Mouse (Mus musculus) MEL (cell line): ENCODE results near the gene N4bp3. TPM values are rescaled to one million over a fixed set of nuclear protein-coding genes. Genes with fewer than 3 reads are reported as not detected.
"Not testable (repeated sequence)": the region's sequence is repeated elsewhere in the genome, so short reads cannot be mapped to it uniquely, and the experiment has no call there.

Experiments used
- DNase-seq: peaks from one replicate; pipeline ENCODE4 v3.0.0; 2011; ENCODE audit warnings: low read depth, low spot score
- H3K27ac ChIP-seq: 2 replicates; pipeline ENCODE4 v1.5.1; 2012; ENCODE audit warnings: low read depth, mild to moderate bottlenecking, control low read depth, low read length, moderate library complexity; ENCODE audit not compliant: control insufficient read depth
- H3K27me3 ChIP-seq, 2 experiments: fragments of 150-350 bp in 1 of 2; sonication (generic) in 1 of 2; 2 replicates each; pipeline ENCODE4 v1.6.1; 2012; ENCODE audit warnings: low read length in 2 of 2, mild to moderate bottlenecking in 2 of 2, improper control_type of control experiment in 1 of 2, moderate library complexity in 1 of 2; ENCODE audit not compliant: insufficient read depth in 2 of 2, control insufficient read depth in 1 of 2
- H3K36me3 ChIP-seq, 2 experiments: 2 replicates each; pipeline ENCODE4 v1.6.1; 2012 to 2014; ENCODE audit warnings: low read length in 2 of 2, improper control_type of control experiment in 1 of 2, inconsistent platforms in 1 of 2, mild to moderate bottlenecking in 1 of 2; ENCODE audit not compliant: insufficient read depth in 2 of 2, control insufficient read depth in 1 of 2
- H3K4me1 ChIP-seq, 2 experiments: fragments of 150-350 bp in 1 of 2; sonication (generic) in 1 of 2; 2 replicates each; pipeline ENCODE4 v1.6.1; 2012; ENCODE audit warnings: low read length in 2 of 2, improper control_type of control experiment in 1 of 2, mild to moderate bottlenecking in 1 of 2; ENCODE audit not compliant: insufficient read depth in 2 of 2, control insufficient read depth in 1 of 2
- H3K4me3 ChIP-seq, 2 experiments: fragments of 150-350 bp in 1 of 2; sonication (generic) in 1 of 2; 2 replicates each; pipeline ENCODE4 v1.5.1; 2012; ENCODE audit warnings: low read depth in 2 of 2, low read length in 2 of 2, mild to moderate bottlenecking in 2 of 2, moderate library complexity in 2 of 2, control low read depth in 1 of 2, improper control_type of control experiment in 1 of 2; ENCODE audit not compliant: control insufficient read depth in 1 of 2, insufficient read depth in 1 of 2
- H3K79me2 ChIP-seq: 2 replicates; pipeline ENCODE4 v1.6.1; 2012; ENCODE audit warnings: mild to moderate bottlenecking, low read length, moderate library complexity; ENCODE audit not compliant: control insufficient read depth, poor library complexity, insufficient read depth
- H3K9ac ChIP-seq: 2 replicates; pipeline ENCODE4 v1.6.1; 2012; ENCODE audit warnings: low read depth, mild to moderate bottlenecking, control low read depth, low read length, moderate library complexity; ENCODE audit not compliant: control insufficient read depth, poor library complexity, severe bottlenecking
- H3K9me3 ChIP-seq: fragments of 150-350 bp; sonication (generic); replicated peaks from 2 replicates; pipeline ENCODE4 v1.6.1; 2012; ENCODE audit warnings: mild to moderate bottlenecking, low read length, improper control_type of control experiment, moderate library complexity; ENCODE audit not compliant: insufficient read depth
- BHLHE40 ChIP-seq: IDR thresholded peaks from 2 replicates; pipeline ENCODE4 v1.6.1; 2012; ENCODE audit warnings: low read depth, mild to moderate bottlenecking, inconsistent platforms, low read length, improper control_type of control experiment, borderline replicate concordance
- CHD1 ChIP-seq: IDR thresholded peaks from 2 replicates; pipeline ENCODE4 v1.6.1; 2012; ENCODE audit warnings: low read depth, mild to moderate bottlenecking, inconsistent platforms, low read length, improper control_type of control experiment
- CTCF ChIP-seq, 3 experiments: IDR thresholded peaks in 2 of 3; conservative IDR thresholded peaks in 1 of 3; 2 replicates each; pipeline ENCODE4 v1.5.1; 2011 to 2012; ENCODE audit warnings: low read length in 3 of 3, low read depth in 2 of 3, mild to moderate bottlenecking in 2 of 3, improper control_type of control experiment in 1 of 3, inconsistent platforms in 1 of 3, mixed read lengths in 1 of 3, moderate library complexity in 1 of 3; ENCODE audit not compliant: control insufficient read depth in 1 of 3, insufficient read depth in 1 of 3, poor library complexity in 1 of 3, severe bottlenecking in 1 of 3
- E2F4 ChIP-seq: IDR thresholded peaks from 2 replicates; pipeline ENCODE4 v1.6.1; 2011; ENCODE audit warnings: low read depth, low read length, improper control_type of control experiment, borderline replicate concordance
- EP300 ChIP-seq, 2 experiments: IDR thresholded peaks; 2 replicates each; pipeline ENCODE4 v1.6.1; 2011; ENCODE audit warnings: improper control_type of control experiment in 2 of 2, low read length in 2 of 2, low read depth in 1 of 2, mild to moderate bottlenecking in 1 of 2
- ETS1 ChIP-seq: IDR thresholded peaks from 2 replicates; pipeline ENCODE4 v1.6.1; 2012; ENCODE audit warnings: low read depth, mild to moderate bottlenecking, inconsistent platforms, low read length, improper control_type of control experiment, moderate library complexity
- HCFC1 ChIP-seq: IDR thresholded peaks from 2 replicates; pipeline ENCODE4 v1.6.1; 2012; ENCODE audit warnings: low read depth, mild to moderate bottlenecking, inconsistent platforms, low read length, improper control_type of control experiment, moderate library complexity
- KAT2A ChIP-seq: conservative IDR thresholded peaks from 2 replicates; pipeline ENCODE4 v1.6.1; 2012; ENCODE audit warnings: low read depth, low read length, improper control_type of control experiment, inconsistent platforms
- MAX ChIP-seq: IDR thresholded peaks from 2 replicates; pipeline ENCODE4 v1.6.1; 2011; ENCODE audit warnings: low read length, improper control_type of control experiment
- MYB ChIP-seq: IDR thresholded peaks from 2 replicates; pipeline ENCODE4 v1.6.1; 2011; ENCODE audit warnings: mild to moderate bottlenecking, low read depth, low read length, improper control_type of control experiment
- MYC ChIP-seq: IDR thresholded peaks from 2 replicates; pipeline ENCODE4 v1.6.1; 2011; ENCODE audit warnings: low read depth, mild to moderate bottlenecking, low read length, improper control_type of control experiment, moderate library complexity
- NRF1 ChIP-seq: IDR thresholded peaks from 2 replicates; pipeline ENCODE4 v1.6.1; 2014; ENCODE audit warnings: low read depth, mild to moderate bottlenecking, inconsistent platforms, low read length, improper control_type of control experiment, moderate library complexity; ENCODE audit not compliant: poor library complexity, insufficient read depth, severe bottlenecking
- POLR2A ChIP-seq, 2 experiments: IDR thresholded peaks; 2 replicates each; pipeline ENCODE4 v1.6.1; 2011 to 2012; ENCODE audit warnings: low read length in 2 of 2, mild to moderate bottlenecking in 2 of 2, control low read depth in 1 of 2, improper control_type of control experiment in 1 of 2, low read depth in 1 of 2, moderate library complexity in 1 of 2; ENCODE audit not compliant: control insufficient read depth in 1 of 2, insufficient read depth in 1 of 2, poor library complexity in 1 of 2
- POLR2AphosphoS5 ChIP-seq: IDR thresholded peaks from 2 replicates; pipeline ENCODE4 v1.6.1; 2012; ENCODE audit warnings: low read depth, borderline replicate concordance, mild to moderate bottlenecking, inconsistent platforms, low read length, moderate library complexity, mixed read lengths
- RAD21 ChIP-seq: IDR thresholded peaks from 2 replicates; pipeline ENCODE4 v1.6.1; 2011; ENCODE audit warnings: mild to moderate bottlenecking, low read depth, low read length, improper control_type of control experiment
- TBP ChIP-seq: IDR thresholded peaks from 2 replicates; pipeline ENCODE4 v1.8.0; 2011; ENCODE audit warnings: low read depth, low read length, improper control_type of control experiment
- TCF12 ChIP-seq: IDR thresholded peaks from 2 replicates; pipeline ENCODE4 v1.6.1; 2014; ENCODE audit warnings: low read depth, mild to moderate bottlenecking, inconsistent platforms, low read length, improper control_type of control experiment, moderate library complexity
- USF1 ChIP-seq: IDR thresholded peaks from 2 replicates; pipeline ENCODE4 v1.6.1; 2014; ENCODE audit warnings: low read depth, mild to moderate bottlenecking, inconsistent platforms, low read length, improper control_type of control experiment, moderate library complexity
- ZMIZ1 ChIP-seq: IDR thresholded peaks from 2 replicates; pipeline ENCODE4 v1.6.1; 2012; ENCODE audit warnings: low read depth, mild to moderate bottlenecking, inconsistent platforms, low read length, improper control_type of control experiment, moderate library complexity
- polyA plus RNA-seq, 2 experiments: library from polyadenylated mRNA; stranded (reverse) in 1 of 2; unstranded in 1 of 2; fragments of >175 nt in 1 of 2; fragments of >200 nt in 1 of 2; gene quantifications; 2 replicates each; pipeline versions ENCODE4 v1.2.1 to v1.2.4; 2012; ENCODE audit warnings: low replicate concordance in 2 of 2, low read depth in 1 of 2; ENCODE audit not compliant: insufficient read length in 2 of 2, insufficient read depth in 1 of 2, missing spikeins in 1 of 2
- total RNA-seq: library from RNA; depleted of rRNA; stranded (reverse); fragments of 300-350 nt; gene quantifications from 2 replicates; pipeline ENCODE4 v1.2.3, GENCODE M21; 2012

The N4bp3 gene
- total and polyA plus RNA-seq, 3 experiments, result 6.9 to 11.5 TPM; not detected in 1

DNA sequence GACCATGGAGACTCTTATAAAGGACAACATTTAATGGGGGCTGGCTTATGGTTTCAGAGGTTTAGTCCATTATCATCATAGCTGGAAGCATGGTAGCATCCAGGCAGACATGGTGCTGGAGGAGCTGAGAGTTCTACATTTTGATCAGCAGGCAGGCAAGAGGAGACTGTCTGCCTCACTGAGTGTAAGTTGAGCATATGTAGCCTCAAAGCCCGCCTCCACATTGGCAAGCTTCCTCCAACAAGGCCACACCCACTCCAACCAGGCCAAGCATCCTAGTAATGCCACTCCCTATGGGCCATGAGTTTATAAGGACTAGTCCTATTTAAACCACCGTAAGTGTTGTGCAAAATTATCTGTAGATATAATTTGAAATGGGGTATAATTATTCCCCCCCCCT is 20.7 kb upstream of the N4bp3 start:
- H3K27ac ChIP-seq, result no peak overlapping the region
- H3K36me3 ChIP-seq, result peaks cover 0 to 6% of the 10 kb centered on the region in 2 experiments; a peak in 2 of 4 replicates
- no peaks in the 10 kb centered on the region for H3K9me3 ChIP-seq
- H3K4me1 ChIP-seq, result peaks cover 3 to 9% of the 10 kb centered on the region in 2 experiments; a peak in 3 of 4 replicates
- no peaks in the 10 kb centered on the region for H3K27me3 ChIP-seq
- peak; percentile 91 for DNase-seq
- no peak overlapping the region for H3K9ac ChIP-seq
- H3K79me2 ChIP-seq, result no peaks in the 10 kb centered on the region
- no peak overlapping the region for H3K4me3 ChIP-seq
- TF ChIP-seq BHLHE40 (no peak), CTCF (IDR thresholded peaks at IDR 0.05 in 2 of 3, conservative IDR thresholded peaks at IDR 0.05 in 1 of 3; ENCODE audit: control insufficient read depth in 1 of 3, insufficient read depth in 1 of 3, low read depth in 2 of 3, low read length in 3 of 3, poor library complexity in 1 of 3, severe bottlenecking in 1 of 3) (no peak), TBP (peak; percentile 61; the same call in 1 of the 2 replicates), EP300 (IDR thresholded peaks at IDR 0.05; ENCODE audit: low read depth in 1 of 2, low read length in 2 of 2) (0 out of 4 replicates have a peak, but pooled peaks of 1 of the 2 experiments have one; percentile 10), POLR2A (IDR thresholded peaks at IDR 0.05; ENCODE audit: control insufficient read depth in 1 of 2, insufficient read depth in 1 of 2, low read depth in 1 of 2, low read length in 2 of 2, poor library complexity in 1 of 2) (no peak; a peak in 1 of 4 replicates), MYC (no peak)

DNA sequence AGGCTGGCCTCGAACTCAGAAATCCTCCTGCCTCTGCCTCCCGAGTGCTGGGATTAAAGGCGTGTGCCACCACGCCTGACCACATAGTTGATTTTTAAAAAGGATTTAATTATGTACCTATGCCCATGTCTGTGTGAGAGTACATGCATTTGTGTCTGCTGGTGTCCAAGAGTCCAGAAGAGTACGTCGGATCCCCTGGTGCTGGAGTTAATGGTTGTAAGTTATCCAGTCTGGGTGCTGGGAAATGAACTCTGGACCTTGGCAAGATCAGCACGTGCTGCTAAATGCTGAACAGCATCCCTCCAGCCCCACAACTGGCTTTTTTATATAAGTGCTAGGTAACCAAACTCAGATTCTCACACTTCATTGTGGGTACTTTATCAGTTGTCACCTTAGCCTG is 20.2 kb upstream of the N4bp3 start:
- Histone ChIP-seq H3K4me1 (peaks cover 3 to 9% of the 10 kb centered on the region in 2 experiments; a peak in 3 of 4 replicates), H3K9ac (no peak overlapping the region), H3K79me2 (no peaks in the 10 kb centered on the region), H3K9me3 (no peaks in the 10 kb centered on the region), H3K27me3 (no peaks in the 10 kb centered on the region), H3K27ac (no peak overlapping the region), H3K36me3 (peaks cover 0 to 6% of the 10 kb centered on the region in 2 experiments; a peak in 2 of 4 replicates), H3K4me3 (no peak overlapping the region)
- TF ChIP-seq HCFC1 (no peak), BHLHE40 (no peak), ZMIZ1 (no peak), NRF1 (no peak), USF1 (no peak), CTCF (IDR thresholded peaks at IDR 0.05 in 2 of 3, conservative IDR thresholded peaks at IDR 0.05 in 1 of 3; ENCODE audit: control insufficient read depth in 1 of 3, insufficient read depth in 1 of 3, low read depth in 2 of 3, low read length in 3 of 3, poor library complexity in 1 of 3, severe bottlenecking in 1 of 3) (no peak), CHD1 (no peak), KAT2A (no peak), RAD21 (no peak), TBP (no peak), MYB (no peak), MAX (no peak), POLR2AphosphoS5 (no peak), E2F4 (no peak), ETS1 (no peak), TCF12 (no peak)
- DNase-seq, result no peak

DNA sequence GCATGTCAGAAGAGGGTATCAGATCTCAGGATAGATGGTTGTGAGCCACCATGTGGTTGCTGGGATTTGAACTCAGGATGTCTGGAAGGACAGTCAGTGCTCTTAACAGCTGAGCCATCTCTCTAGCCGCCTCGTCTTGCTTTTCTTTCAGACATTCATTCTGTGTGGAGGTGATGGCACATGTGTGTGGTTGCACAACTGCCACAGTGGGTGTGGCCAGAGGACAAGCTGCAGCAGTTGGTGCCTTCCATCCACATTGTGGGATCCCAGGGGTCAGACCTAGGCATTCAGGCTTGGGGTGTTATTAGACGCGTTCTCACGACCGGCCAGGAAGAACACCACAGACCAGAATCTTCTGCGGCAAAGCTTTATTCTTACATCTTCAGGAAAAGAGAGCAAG is 14.1 kb upstream of the N4bp3 start:
- not testable (repeated sequence) for H3K4me3 ChIP-seq, H3K27ac ChIP-seq, H3K9me3 ChIP-seq, H3K4me1 ChIP-seq, H3K36me3 ChIP-seq, DNase-seq, H3K9ac ChIP-seq, H3K79me2 ChIP-seq, H3K27me3 ChIP-seq
